Mouse (Mus musculus) CH12.LX (cell line): ENCODE measurements at regions not wholly inside any gene's neighbourhood (a gene's known extent, or its start where the extent isn't known, plus 50 kb on each side); places are given as distances from the start of the nearest gene placed in this dataset.

Experiments
- CHD2 ChIP-seq: IDR thresholded peaks from 2 replicates; pipeline ENCODE4 v1.6.1; 2011; ENCODE audit warnings: low read length, improper control_type of control experiment
- CTCF ChIP-seq, 2 experiments: IDR thresholded peaks in 1 of 2; conservative IDR thresholded peaks in 1 of 2; 2 replicates each; pipeline ENCODE4 v1.5.1; 2011 to 2012; ENCODE audit warnings: low read depth in 2 of 2, low read length in 2 of 2, improper control_type of control experiment in 1 of 2, inconsistent platforms in 1 of 2, mild to moderate bottlenecking in 1 of 2, moderate library complexity in 1 of 2
- E2F4 ChIP-seq: IDR thresholded peaks from 2 replicates; pipeline ENCODE4 v1.6.1; 2011; ENCODE audit warnings: low read depth, low read length, improper control_type of control experiment; ENCODE audit not compliant: insufficient replicate concordance
- ELF1 ChIP-seq: IDR thresholded peaks from 2 replicates; pipeline ENCODE4 v1.6.1; 2014; ENCODE audit warnings: low read depth, mild to moderate bottlenecking, inconsistent platforms, low read length, improper control_type of control experiment
- HCFC1 ChIP-seq: IDR thresholded peaks from 2 replicates; pipeline ENCODE4 v1.6.1; 2012; ENCODE audit warnings: low read depth, mild to moderate bottlenecking, inconsistent platforms, low read length, improper control_type of control experiment
- MYC ChIP-seq: IDR thresholded peaks from 2 replicates; pipeline ENCODE4 v1.6.1; 2011; ENCODE audit warnings: low read depth, mild to moderate bottlenecking, improper control_type of control experiment, low read length
- NRF1 ChIP-seq: IDR thresholded peaks from 2 replicates; pipeline ENCODE4 v1.6.1; 2014; ENCODE audit warnings: low read depth, mild to moderate bottlenecking, inconsistent platforms, low read length, improper control_type of control experiment, moderate library complexity
- POLR2A ChIP-seq: IDR thresholded peaks from 2 replicates; pipeline ENCODE4 v1.6.1; 2011; ENCODE audit warnings: low read depth, mild to moderate bottlenecking, improper control_type of control experiment, low read length
- SIN3A ChIP-seq: IDR thresholded peaks from 2 replicates; pipeline ENCODE4 v1.6.1; 2012; ENCODE audit warnings: low read length, improper control_type of control experiment, inconsistent platforms
- TCF12 ChIP-seq: IDR thresholded peaks from 2 replicates; pipeline ENCODE4 v1.6.1; 2014; ENCODE audit warnings: low read depth, mild to moderate bottlenecking, inconsistent platforms, low read length, improper control_type of control experiment
- ZC3H11A ChIP-seq: IDR thresholded peaks from 2 replicates; pipeline ENCODE4 v1.6.1; 2012; ENCODE audit warnings: low read depth, mild to moderate bottlenecking, inconsistent platforms, low read length, improper control_type of control experiment

DNA sequence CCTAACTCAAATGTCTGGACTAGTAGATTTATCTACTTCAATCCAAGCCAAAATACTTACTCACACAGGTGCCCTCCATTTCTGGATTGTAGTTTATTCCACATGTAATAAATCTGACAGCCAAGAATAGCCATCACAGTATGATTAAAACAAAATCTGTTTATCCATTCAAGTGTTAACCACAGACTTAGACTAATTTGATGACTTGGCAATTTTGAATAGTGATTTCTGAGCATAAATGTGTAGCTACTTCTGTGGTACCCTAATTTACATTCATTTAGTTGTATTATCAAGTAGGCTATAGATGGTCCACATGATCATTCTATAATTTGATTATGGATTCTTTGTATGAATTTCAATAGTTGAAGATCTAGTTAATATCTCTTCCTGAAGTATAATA is 287.5 kb upstream of the Gm10800 start:
- no peak for TF ChIP-seq POLR2A
- no peak for TF ChIP-seq MYC
- TF ChIP-seq TCF12, result no peak
- no peak for TF ChIP-seq SIN3A
- no peak for TF ChIP-seq ELF1
- no peak for TF ChIP-seq CTCF (conservative IDR thresholded peaks at IDR 0.05 in 1 of 2, IDR thresholded peaks at IDR 0.05 in 1 of 2; ENCODE audit: low read depth in 2 of 2, low read length in 2 of 2)
- TF ChIP-seq ZC3H11A, result no peak
- TF ChIP-seq CHD2, result no peak
- no peak for TF ChIP-seq NRF1
- no peak for TF ChIP-seq E2F4
- no peak for TF ChIP-seq HCFC1
